Mouse (Mus musculus): ENCODE results near the gene Klhl29. TPM values are rescaled to one million over a fixed set of nuclear protein-coding genes. Genes with fewer than 3 reads are reported as not detected.

The Klhl29 gene
- polyA plus RNA-seq, 1 experiment from 2014 or later = 0.47 TPM

GRCm38 (mm10) chr12:5187773-5188333, 187.6 kb downstream of the Klhl29 start:
- H3K4me3 ChIP-seq = no peak overlapping the region
- WGBS = 78% methylated on average over 2 of the region's 2 CpGs
- no peak overlapping the region for H3K27ac ChIP-seq
- no peaks in the 10 kb centered on the region for H3K27me3 ChIP-seq
- ATAC-seq (ENCODE audit: borderline replicate concordance, extremely low read depth, low FRiP score, low TSS enrichment) = no peak
- H3K4me1 ChIP-seq = peaks cover 21% of the 10 kb centered on the region
- H3K36me3 ChIP-seq = no peaks in the 10 kb centered on the region
- H3K9me3 ChIP-seq = no peaks in the 10 kb centered on the region
- H3K9ac ChIP-seq = no peak overlapping the region
- no peak overlapping the region for H3K4me2 ChIP-seq

- Histone ChIP-seq H3K9ac (no peak overlapping the region), H3K9me3 (no peaks in the 10 kb centered on the region), H3K4me3 (no peak overlapping the region), H3K4me2 (no peak overlapping the region), H3K27me3 (no peaks in the 10 kb centered on the region), H3K4me1 (peaks cover 11% of the 10 kb centered on the region), H3K36me3 (no peaks in the 10 kb centered on the region), H3K27ac (0 out of 2 replicates have a peak overlapping the region, but pooled peaks have one; percentile 4)
- ATAC-seq (ENCODE audit: borderline replicate concordance, extremely low read depth, low FRiP score, low TSS enrichment) = no peak
- WGBS = 53% methylated on average over 1 of the region's 1 CpGs
These were observed 188.8 kb downstream of the Klhl29 start for GRCm38 (mm10) chr12:5186645-5187044.

- H3K4me1 ChIP-seq = peaks cover 5% of the 10 kb centered on the region; the same call in 1 of the 2 replicates
- no peak for ATAC-seq (ENCODE audit: borderline replicate concordance, extremely low read depth, low FRiP score, low TSS enrichment)
- 85% methylated on average over 6 of the region's 6 CpGs for WGBS
These were observed 189.9 kb downstream of the Klhl29 start for GRCm38 (mm10) chr12:5185603-5186002.

GRCm38 (mm10) chr12:5182586-5182985, 192.9 kb downstream of the Klhl29 start:
- Histone ChIP-seq H3K36me3 (no peaks in the 10 kb centered on the region), H3K9ac (no peak overlapping the region), H3K27ac (no peak overlapping the region), H3K4me3 (no peak overlapping the region), H3K9me3 (no peaks in the 10 kb centered on the region), H3K4me1 (peaks cover 7% of the 10 kb centered on the region; the same call in 1 of the 2 replicates), H3K4me2 (no peak overlapping the region), H3K27me3 (no peaks in the 10 kb centered on the region)
- WGBS = 88% methylated on average over 4 of the region's 4 CpGs
- no peak for ATAC-seq (ENCODE audit: borderline replicate concordance, extremely low read depth, low FRiP score, low TSS enrichment)

More at GRCm38 (mm10) chr12:5185603-5186002, 189.9 kb downstream of the Klhl29 start:
- Histone ChIP-seq H3K9me3 (no peaks in the 10 kb centered on the region), H3K9ac (no peak overlapping the region), H3K4me3 (no peak overlapping the region), H3K36me3 (no peaks in the 10 kb centered on the region), H3K27ac (no peak overlapping the region), H3K4me2 (no peak overlapping the region), H3K27me3 (no peaks in the 10 kb centered on the region)

- H3K4me2 ChIP-seq = no peak overlapping the region
- H3K9me3 ChIP-seq = no peaks in the 10 kb centered on the region
- ATAC-seq (ENCODE audit: borderline replicate concordance, extremely low read depth, low FRiP score, low TSS enrichment) = no peak
- peaks cover 7% of the 10 kb centered on the region; the same call in 1 of the 2 replicates for H3K4me1 ChIP-seq
- H3K4me3 ChIP-seq = no peak overlapping the region
- no peak overlapping the region for H3K9ac ChIP-seq
- no peaks in the 10 kb centered on the region for H3K27me3 ChIP-seq
- H3K27ac ChIP-seq = no peak overlapping the region
- WGBS = 56% methylated on average over 4 of the region's 4 CpGs
- no peaks in the 10 kb centered on the region for H3K36me3 ChIP-seq
These were observed 193.3 kb downstream of the Klhl29 start for GRCm38 (mm10) chr12:5182165-5182564.

GRCm38 (mm10) chr12:5176716-5177341, 198.7 kb downstream of the Klhl29 start:
- Histone ChIP-seq H3K9me3 (no peaks in the 10 kb centered on the region), H3K4me1 (0 out of 2 replicates have a peak, but pooled peaks cover 2% of the 10 kb centered on the region), H3K27me3 (no peaks in the 10 kb centered on the region), H3K27ac (no peak overlapping the region), H3K4me3 (no peak overlapping the region), H3K9ac (no peak overlapping the region), H3K36me3 (no peaks in the 10 kb centered on the region), H3K4me2 (no peak overlapping the region)
- 73% methylated on average over 5 of the region's 5 CpGs for WGBS
- ATAC-seq (ENCODE audit: borderline replicate concordance, extremely low read depth, low FRiP score, low TSS enrichment) = no peak

- no peaks in the 10 kb centered on the region for H3K36me3 ChIP-seq
- no peaks in the 10 kb centered on the region for H3K9me3 ChIP-seq
- 39% methylated on average over 6 of the region's 6 CpGs for WGBS
- H3K4me3 ChIP-seq = no peak overlapping the region
- peaks cover 12% of the 10 kb centered on the region for H3K4me1 ChIP-seq
- no peaks in the 10 kb centered on the region for H3K27me3 ChIP-seq
- no peak for ATAC-seq (ENCODE audit: borderline replicate concordance, extremely low read depth, low FRiP score, low TSS enrichment)
- H3K27ac ChIP-seq = no peak overlapping the region
- no peak overlapping the region for H3K4me2 ChIP-seq
- no peak overlapping the region for H3K9ac ChIP-seq
These were observed 209.3 kb downstream of the Klhl29 start for GRCm38 (mm10) chr12:5166141-5166540.

- H3K27me3 ChIP-seq = no peaks in the 10 kb centered on the region
- no peak overlapping the region for H3K4me2 ChIP-seq
- no peaks in the 10 kb centered on the region for H3K36me3 ChIP-seq
- H3K4me1 ChIP-seq = peaks cover 12% of the 10 kb centered on the region
- H3K9ac ChIP-seq = no peak overlapping the region
- H3K27ac ChIP-seq = no peak overlapping the region
- no peaks in the 10 kb centered on the region for H3K9me3 ChIP-seq
- peak; percentile 72; the same call in 1 of the 2 replicates for ATAC-seq (ENCODE audit: borderline replicate concordance, extremely low read depth, low FRiP score, low TSS enrichment)
- H3K4me3 ChIP-seq = no peak overlapping the region
- WGBS = 23% methylated on average over 9 of the region's 9 CpGs
These were observed 210.1 kb downstream of the Klhl29 start for GRCm38 (mm10) chr12:5165411-5165810.

GRCm38 (mm10) chr12:5162672-5163071, 212.8 kb downstream of the Klhl29 start:
- H3K4me2 ChIP-seq = no peak overlapping the region
- no peaks in the 10 kb centered on the region for H3K27me3 ChIP-seq
- H3K36me3 ChIP-seq = no peaks in the 10 kb centered on the region
- H3K4me1 ChIP-seq = peaks cover 12% of the 10 kb centered on the region
- H3K27ac ChIP-seq = no peak overlapping the region
- 66% methylated on average over 6 of the region's 6 CpGs for WGBS
- no peak for ATAC-seq (ENCODE audit: borderline replicate concordance, extremely low read depth, low FRiP score, low TSS enrichment)
- no peaks in the 10 kb centered on the region for H3K9me3 ChIP-seq
- no peak overlapping the region for H3K9ac ChIP-seq
- no peak overlapping the region for H3K4me3 ChIP-seq

GRCm38 (mm10) chr12:5161631-5162030, 213.9 kb downstream of the Klhl29 start:
- Histone ChIP-seq H3K9me3 (no peaks in the 10 kb centered on the region), H3K27ac (no peak overlapping the region), H3K4me2 (no peak overlapping the region), H3K27me3 (no peaks in the 10 kb centered on the region), H3K4me1 (peaks cover 12% of the 10 kb centered on the region), H3K9ac (no peak overlapping the region), H3K36me3 (no peaks in the 10 kb centered on the region), H3K4me3 (no peak overlapping the region)
- ATAC-seq (ENCODE audit: borderline replicate concordance, extremely low read depth, low FRiP score, low TSS enrichment) = no peak
- 81% methylated on average over 4 of the region's 4 CpGs for WGBS

- no peak overlapping the region for H3K9ac ChIP-seq
- H3K4me3 ChIP-seq = no peak overlapping the region
- H3K4me2 ChIP-seq = no peak overlapping the region
- 0 out of 2 replicates have a peak, but pooled peaks cover 3% of the 10 kb centered on the region for H3K4me1 ChIP-seq
- WGBS = 65% methylated on average over 5 of the region's 5 CpGs
- no peak overlapping the region for H3K27ac ChIP-seq
- no peaks in the 10 kb centered on the region for H3K27me3 ChIP-seq
- H3K9me3 ChIP-seq = no peaks in the 10 kb centered on the region
- no peaks in the 10 kb centered on the region for H3K36me3 ChIP-seq
- ATAC-seq (ENCODE audit: borderline replicate concordance, extremely low read depth, low FRiP score, low TSS enrichment) = no peak
These were observed 217.5 kb downstream of the Klhl29 start for GRCm38 (mm10) chr12:5157931-5158481.

GRCm38 (mm10) chr12:5157021-5157681, 218.3 kb downstream of the Klhl29 start:
- H3K36me3 ChIP-seq = no peaks in the 10 kb centered on the region
- no peak overlapping the region for H3K4me3 ChIP-seq
- ATAC-seq (ENCODE audit: borderline replicate concordance, extremely low read depth, low FRiP score, low TSS enrichment) = peak; percentile 39; the same call in 1 of the 2 replicates
- H3K4me1 ChIP-seq = no peaks in the 10 kb centered on the region
- WGBS = 71% methylated on average over 6 of the region's 6 CpGs
- H3K9me3 ChIP-seq = no peaks in the 10 kb centered on the region
- no peak overlapping the region for H3K27ac ChIP-seq
- H3K4me2 ChIP-seq = no peak overlapping the region
- no peak overlapping the region for H3K9ac ChIP-seq
- H3K27me3 ChIP-seq = no peaks in the 10 kb centered on the region
